Mouse (Mus musculus): ENCODE results near the gene Cgrrf1.

Gene Cgrrf1

GRCm38 (mm10) chr14:46897953-46898352 lies 66.0 kb downstream of the Cgrrf1 start:
- no peak for DNase-seq

DNA sequence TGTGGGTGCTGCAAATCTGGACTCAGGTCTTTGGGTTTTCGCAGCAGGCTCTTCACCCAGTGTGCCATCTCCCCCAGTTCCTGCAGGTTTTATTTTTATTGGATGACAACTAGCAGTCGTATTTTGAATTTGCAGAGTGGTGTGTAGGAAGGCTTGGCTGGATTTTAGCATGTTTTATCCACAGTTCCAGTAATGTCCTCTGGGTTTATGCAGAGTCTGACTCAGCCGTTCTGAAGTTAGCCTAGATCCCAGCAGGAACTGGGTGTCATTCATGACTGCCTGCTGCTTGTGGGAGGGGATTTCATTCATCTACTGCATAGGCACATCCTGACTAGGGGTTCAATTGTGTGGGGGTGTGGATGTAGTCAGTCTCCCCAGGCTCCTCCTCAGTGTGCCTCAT lies 66.7 kb downstream of the Cgrrf1 start:
- no peak for DNase-seq

DNA sequence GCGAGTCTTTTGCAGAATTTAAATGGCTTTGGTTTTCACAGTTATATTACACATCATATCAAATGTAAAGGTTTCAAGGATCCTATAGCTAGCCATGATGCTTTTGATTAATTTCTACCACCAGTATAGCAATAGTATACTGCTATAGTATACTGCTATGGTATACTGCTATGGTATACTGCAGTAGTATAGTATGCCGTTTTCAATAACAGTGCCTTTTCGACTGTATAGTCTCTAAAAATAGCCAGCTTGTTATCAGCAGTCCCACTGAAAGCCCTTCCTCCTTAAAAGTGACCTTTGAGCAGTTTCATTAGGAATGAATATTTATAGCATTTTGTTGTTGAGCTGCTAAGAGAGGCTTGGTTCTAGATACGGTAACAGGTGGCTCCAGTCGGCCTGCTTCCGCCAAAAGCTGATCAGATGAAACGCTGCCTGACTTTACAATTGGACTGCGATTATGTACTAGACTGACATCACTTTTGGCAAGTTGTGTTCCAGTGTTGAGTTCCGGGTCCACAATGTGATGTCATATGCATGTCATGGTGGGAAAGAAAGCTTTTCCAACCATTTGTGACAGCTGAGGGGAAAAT lies 70.7 kb downstream of the Cgrrf1 start:
- DNase-seq = no peak
